Mouse (Mus musculus) heart, embryonic 13.5 days (tissue): ENCODE data around the gene Ptpn14. TPM values are rescaled to one million over a fixed set of nuclear protein-coding genes. Genes with fewer than 3 reads are reported as not detected.

Experiments
- ATAC-seq: fragments of 200-750 bp; cut with Nextera tagmentation; 2 replicates; pipeline ENCODE4 v1.8.0; 2017; ENCODE audit warnings: moderate TSS enrichment; ENCODE audit not compliant: insufficient number of reproducible peaks, low FRiP score, low TSS enrichment; ENCODE audit errors: extremely low read depth
- H3K27ac ChIP-seq: fragments of 300-500 bp; sonication (generic); replicated peaks from 2 replicates; pipeline ENCODE4 v1.5.1; 2015; ENCODE audit warnings: moderate library complexity, mild to moderate bottlenecking, inconsistent platforms
- H3K27me3 ChIP-seq: fragments of 300-500 bp; sonication (generic); replicated peaks from 2 replicates; pipeline ENCODE4 v1.6.1; 2015; ENCODE audit warnings: mild to moderate bottlenecking, inconsistent platforms
- H3K36me3 ChIP-seq: fragments of 300-500 bp; sonication (generic); 2 replicates; pipeline ENCODE4 v1.6.1; 2015; ENCODE audit warnings: mild to moderate bottlenecking, inconsistent platforms
- H3K4me1 ChIP-seq: fragments of 300-500 bp; sonication (generic); 2 replicates; pipeline ENCODE4 v1.6.1; 2015; ENCODE audit warnings: inconsistent platforms
- H3K4me2 ChIP-seq: fragments of 300-500 bp; sonication (generic); 2 replicates; pipeline ENCODE4 v1.6.1; 2015; ENCODE audit warnings: inconsistent platforms, mild to moderate bottlenecking, moderate library complexity
- H3K4me3 ChIP-seq: fragments of 300-500 bp; sonication (generic); 2 replicates; pipeline ENCODE4 v1.5.1; 2015; ENCODE audit warnings: moderate library complexity, mild to moderate bottlenecking, inconsistent platforms
- H3K9ac ChIP-seq: fragments of 300-500 bp; sonication (generic); 2 replicates; pipeline ENCODE4 v1.6.1; 2015; ENCODE audit warnings: inconsistent platforms, mild to moderate bottlenecking, moderate library complexity
- H3K9me3 ChIP-seq: fragments of 300-500 bp; sonication (generic); 2 replicates; pipeline ENCODE4 v1.6.1; 2016; ENCODE audit warnings: inconsistent platforms
- WGBS: fragments of 180-500 bp; shearing (Covaris S2); methylation state at CpG from one replicate; pipeline ENCODE4 v1.1.7; 2015; ENCODE audit warnings: mixed read lengths; 5-methylcytosine and 5-hydroxymethylcytosine counted together
- polyA plus RNA-seq: library from polyadenylated mRNA; unstranded; fragments of >200 nt; fragmentation: Nextera tagmentation; extraction: Ambion mirVana; gene quantifications from 2 replicates; pipeline ENCODE4 v1.2.1, GENCODE M21; 2015

The Ptpn14 gene
- polyA plus RNA-seq, 1 experiment from 2014 or later = 7.6 TPM

DNA sequence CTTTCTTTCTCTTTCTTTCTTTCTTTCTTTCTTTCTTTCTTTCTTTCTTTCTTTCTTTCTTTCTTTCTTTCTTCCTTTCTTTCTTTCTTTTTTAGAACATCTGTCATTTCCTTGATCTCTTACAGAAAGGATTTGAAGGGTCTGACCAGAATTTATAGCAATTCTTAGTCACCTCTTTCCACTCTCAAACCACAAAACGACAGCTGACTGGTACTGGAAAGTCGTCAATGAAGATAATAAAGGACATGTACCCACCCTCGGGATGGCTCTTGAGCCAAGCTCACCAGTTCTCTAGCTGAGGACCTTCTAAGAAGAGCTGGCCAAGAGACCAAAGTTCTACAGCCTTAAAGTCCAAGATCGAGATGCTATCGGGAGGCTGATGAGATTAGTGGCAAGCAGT lies 9.5 kb upstream of the Ptpn14 start:
- peaks cover 7% of the 10 kb centered on the region; the same call in 1 of the 2 replicates for H3K4me1 ChIP-seq
- no peak overlapping the region for H3K9ac ChIP-seq
- no peak overlapping the region for H3K4me2 ChIP-seq
- no peak overlapping the region for H3K4me3 ChIP-seq
- H3K27ac ChIP-seq = no peak overlapping the region
- H3K9me3 ChIP-seq = peaks cover 7% of the 10 kb centered on the region; the same call in 1 of the 2 replicates
- ATAC-seq = no peak
- no peaks in the 10 kb centered on the region for H3K36me3 ChIP-seq
- no peaks in the 10 kb centered on the region for H3K27me3 ChIP-seq
- WGBS = 66% methylated on average over 5 of the region's 5 CpGs

DNA sequence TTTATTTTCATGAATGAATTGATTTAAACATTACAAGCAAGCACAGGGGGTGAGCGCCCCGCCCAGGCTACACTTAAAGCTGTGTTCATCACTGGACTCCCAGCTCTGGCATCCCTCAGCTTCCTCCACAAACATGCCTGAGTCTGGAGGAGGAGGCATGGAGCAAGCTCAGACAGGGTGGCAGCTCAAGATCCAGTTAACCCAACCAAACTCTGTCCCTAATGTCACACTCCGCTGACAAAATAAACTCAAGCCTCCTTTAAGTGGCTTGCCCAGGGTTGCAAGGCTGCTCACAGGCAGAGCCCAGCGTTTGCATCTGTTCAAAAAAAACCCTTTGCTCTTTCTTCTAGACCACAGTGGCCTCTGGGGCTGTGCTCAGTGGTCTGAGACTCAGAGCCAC lies 1.9 kb upstream of the Ptpn14 start:
- Histone ChIP-seq H3K36me3 (no peaks in the 10 kb centered on the region), H3K4me2 (no peak overlapping the region), H3K9ac (0 out of 2 replicates have a peak overlapping the region, but pooled peaks have one; percentile 9), H3K27me3 (no peaks in the 10 kb centered on the region), H3K4me3 (no peak overlapping the region), H3K4me1 (peaks cover 37% of the 10 kb centered on the region), H3K27ac (peak overlapping the region; percentile 94; the same call in 1 of the 2 replicates), H3K9me3 (no peaks in the 10 kb centered on the region)
- 69% methylated on average over 4 of the region's 4 CpGs for WGBS
- no peak for ATAC-seq

DNA sequence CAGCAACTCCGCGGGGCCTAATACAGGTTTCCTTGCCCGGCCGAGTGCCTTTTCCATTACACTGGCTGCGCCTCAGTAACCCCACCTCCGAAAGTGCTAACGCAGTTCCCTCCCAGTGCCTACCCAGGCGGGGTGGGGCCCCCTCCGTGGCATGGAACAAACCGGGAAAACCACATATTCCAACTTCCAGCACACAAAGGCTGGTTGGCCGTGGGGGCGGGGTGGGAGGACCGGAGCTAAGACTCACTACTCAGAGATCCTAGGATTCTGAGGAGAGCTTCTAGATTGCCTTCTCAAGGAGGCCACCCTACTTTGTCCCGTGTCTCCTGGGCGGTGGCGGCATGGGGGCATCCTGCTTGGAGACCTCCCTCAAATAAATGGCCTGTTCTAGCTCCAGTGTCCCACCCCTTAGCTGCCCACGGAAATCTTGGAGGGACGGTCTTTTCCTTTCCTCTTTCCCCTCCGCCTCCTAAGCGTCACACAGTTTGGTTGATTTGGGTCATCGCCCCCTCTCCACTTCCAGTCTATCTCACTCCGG lies 653 bp upstream of the Ptpn14 start:
- 3% methylated on average over 22 of the region's 22 CpGs for WGBS
- Histone ChIP-seq H3K9me3 (no peaks in the 10 kb centered on the region), H3K27me3 (no peaks in the 10 kb centered on the region), H3K27ac (peak overlapping the region; percentile 94), H3K4me1 (peaks cover 50% of the 10 kb centered on the region), H3K4me3 (peak overlapping the region; percentile 81), H3K36me3 (no peaks in the 10 kb centered on the region), H3K4me2 (peak overlapping the region; percentile 73), H3K9ac (peak overlapping the region; percentile 92)
- ATAC-seq = peak; percentile 29

DNA sequence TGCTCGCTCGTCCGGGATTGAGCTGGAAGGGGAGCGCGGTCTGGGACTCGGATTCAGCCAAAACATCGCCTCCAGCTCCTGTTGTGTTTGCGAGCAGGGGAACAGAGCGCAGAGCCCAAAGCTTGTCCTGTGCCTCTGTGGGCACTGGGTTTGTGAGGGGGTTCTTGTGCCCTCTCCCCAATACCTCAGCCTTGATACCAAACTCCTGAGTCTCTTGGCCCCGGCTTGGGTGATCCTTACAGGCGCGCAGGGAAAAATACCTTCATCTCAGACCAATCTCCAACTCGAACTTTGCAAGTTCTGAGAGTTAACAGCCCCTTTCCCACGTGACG lies 682 bp downstream of the Ptpn14 start:
- Histone ChIP-seq H3K27me3 (no peaks in the 10 kb centered on the region), H3K4me1 (peaks cover 53% of the 10 kb centered on the region), H3K9ac (peak overlapping the region; percentile 92), H3K4me3 (peak overlapping the region; percentile 81), H3K4me2 (peak overlapping the region; percentile 73), H3K9me3 (no peaks in the 10 kb centered on the region), H3K36me3 (no peaks in the 10 kb centered on the region), H3K27ac (peak overlapping the region; percentile 94)
- WGBS = under 1% methylated on average over 15 of the region's 15 CpGs
- no peak for ATAC-seq

DNA sequence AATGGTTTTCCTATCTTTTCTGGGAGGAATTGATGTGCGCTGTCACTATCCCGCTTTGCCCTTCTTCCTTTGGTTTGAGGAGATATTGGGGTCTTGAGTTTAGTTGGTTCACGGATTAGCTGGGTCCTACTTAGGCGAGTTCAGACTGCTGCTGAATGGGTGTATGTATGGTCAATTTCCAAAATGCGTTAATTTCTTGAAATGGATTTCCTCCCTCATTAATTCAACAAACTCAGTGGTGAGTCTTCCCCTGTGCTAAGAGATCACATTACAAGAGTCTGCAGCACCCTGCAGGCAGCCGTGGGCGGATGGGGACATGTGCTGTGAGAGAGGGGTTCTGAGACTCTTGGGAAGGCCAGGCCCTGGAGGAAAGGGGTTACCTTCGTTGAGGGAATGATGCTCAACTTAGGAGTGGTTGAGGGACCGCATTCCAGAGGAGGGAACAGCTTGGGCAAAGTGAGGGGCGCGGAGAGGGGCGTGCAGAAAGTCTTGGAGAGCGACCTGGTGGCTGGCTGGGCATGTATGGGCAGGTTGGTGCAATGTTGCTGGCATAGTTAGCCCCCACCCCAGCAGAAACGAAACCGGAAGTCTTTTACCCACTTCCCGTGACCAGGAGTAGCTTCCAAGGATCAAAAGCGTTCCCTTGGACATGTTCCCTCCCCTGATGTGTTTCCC lies 1.2 kb downstream of the Ptpn14 start:
- 8% methylated on average over 17 of the region's 17 CpGs for WGBS
- Histone ChIP-seq H3K4me2 (peak overlapping the region; percentile 73), H3K4me3 (peak overlapping the region; percentile 81), H3K36me3 (no peaks in the 10 kb centered on the region), H3K27ac (peak overlapping the region; percentile 94), H3K9me3 (no peaks in the 10 kb centered on the region), H3K9ac (peak overlapping the region; percentile 92), H3K27me3 (no peaks in the 10 kb centered on the region), H3K4me1 (peaks cover 53% of the 10 kb centered on the region)
- ATAC-seq = no peak

DNA sequence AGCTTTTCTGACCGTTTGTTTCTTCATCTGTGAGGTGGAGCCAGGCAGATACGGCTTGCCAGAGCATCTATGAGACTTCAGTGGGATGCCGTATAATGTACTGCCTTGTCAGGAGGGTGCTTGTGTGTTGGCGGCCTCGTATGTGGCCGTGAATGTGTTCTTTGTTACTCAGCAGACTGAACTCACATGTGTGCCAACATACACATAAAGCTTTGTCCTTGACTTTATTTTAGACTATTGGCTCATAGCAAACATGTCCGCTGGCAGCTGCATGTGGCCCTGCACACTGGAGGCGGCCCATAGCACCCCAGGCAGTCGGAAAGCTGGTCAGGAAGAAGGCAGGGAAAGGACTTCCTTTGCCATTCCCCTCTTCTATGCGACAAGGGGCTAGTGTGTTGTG lies 3.6 kb downstream of the Ptpn14 start:
- Histone ChIP-seq H3K27ac (peak overlapping the region; percentile 62), H3K4me3 (no peak overlapping the region), H3K27me3 (no peaks in the 10 kb centered on the region), H3K4me2 (peak overlapping the region; percentile 73; the same call in 1 of the 2 replicates), H3K9me3 (no peaks in the 10 kb centered on the region), H3K9ac (no peak overlapping the region), H3K4me1 (peaks cover 46% of the 10 kb centered on the region), H3K36me3 (no peaks in the 10 kb centered on the region)
- 61% methylated on average over 10 of the region's 10 CpGs for WGBS
- no peak for ATAC-seq

DNA sequence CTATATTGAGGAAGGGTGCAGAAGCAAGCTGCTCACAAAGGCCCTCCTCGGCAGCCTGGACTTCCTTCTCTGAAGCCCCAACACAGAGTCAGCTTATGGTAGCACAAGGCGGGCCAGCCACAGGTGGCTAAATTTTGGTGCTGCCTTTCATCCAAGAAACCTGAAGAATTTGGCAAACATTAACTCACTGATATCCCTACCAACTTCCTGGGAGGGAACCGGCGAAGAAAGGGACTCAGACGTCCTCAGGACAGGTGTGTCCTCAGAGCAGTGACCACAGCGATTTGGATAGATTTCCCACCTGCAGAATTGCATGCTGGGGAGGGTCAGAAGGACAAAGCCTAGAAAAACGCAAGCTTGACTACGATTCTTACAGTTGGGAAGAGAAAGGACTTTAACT lies 4.1 kb downstream of the Ptpn14 start:
- Histone ChIP-seq H3K27ac (peak overlapping the region; percentile 62), H3K4me2 (peak overlapping the region; percentile 73; the same call in 1 of the 2 replicates)
- whole genome bisulfite sequencing = 71% methylated on average over 8 of the region's 8 CpGs

DNA sequence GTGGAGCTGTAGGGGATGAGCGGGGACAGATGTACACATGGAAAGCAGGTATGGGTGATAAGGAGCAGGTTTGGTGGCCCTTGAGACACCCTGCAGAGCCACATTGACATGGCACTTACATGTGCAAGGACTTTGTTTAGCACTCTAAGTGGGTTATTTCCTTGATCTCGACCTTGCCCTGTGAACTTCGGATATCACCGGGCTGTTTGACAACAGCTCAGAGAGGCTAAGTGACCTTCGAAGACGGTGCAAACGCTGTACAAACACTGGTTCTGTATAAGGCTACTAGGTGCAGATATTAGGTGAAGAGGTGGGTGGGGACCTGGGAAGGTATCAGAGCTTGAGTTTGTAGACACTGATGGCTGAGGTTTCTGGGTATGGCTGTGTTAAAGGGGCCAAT lies 12.0 kb downstream of the Ptpn14 start:
- H3K9ac ChIP-seq = no peak overlapping the region
- no peaks in the 10 kb centered on the region for H3K9me3 ChIP-seq
- H3K27me3 ChIP-seq = no peaks in the 10 kb centered on the region
- no peak overlapping the region for H3K4me2 ChIP-seq
- no peak overlapping the region for H3K27ac ChIP-seq
- ATAC-seq = no peak
- no peak overlapping the region for H3K4me3 ChIP-seq
- peaks cover 4% of the 10 kb centered on the region for H3K36me3 ChIP-seq
- peaks cover 35% of the 10 kb centered on the region for H3K4me1 ChIP-seq
- WGBS = 63% methylated on average over 7 of the region's 7 CpGs

More for the DNA sequence above, 4.1 kb downstream of the Ptpn14 start:
- no peaks in the 10 kb centered on the region for H3K27me3 ChIP-seq
- H3K4me1 ChIP-seq = peaks cover 41% of the 10 kb centered on the region
- no peaks in the 10 kb centered on the region for H3K36me3 ChIP-seq
- no peak overlapping the region for H3K9ac ChIP-seq
- no peak for ATAC-seq
- H3K4me3 ChIP-seq = no peak overlapping the region
- H3K9me3 ChIP-seq = no peaks in the 10 kb centered on the region

DNA sequence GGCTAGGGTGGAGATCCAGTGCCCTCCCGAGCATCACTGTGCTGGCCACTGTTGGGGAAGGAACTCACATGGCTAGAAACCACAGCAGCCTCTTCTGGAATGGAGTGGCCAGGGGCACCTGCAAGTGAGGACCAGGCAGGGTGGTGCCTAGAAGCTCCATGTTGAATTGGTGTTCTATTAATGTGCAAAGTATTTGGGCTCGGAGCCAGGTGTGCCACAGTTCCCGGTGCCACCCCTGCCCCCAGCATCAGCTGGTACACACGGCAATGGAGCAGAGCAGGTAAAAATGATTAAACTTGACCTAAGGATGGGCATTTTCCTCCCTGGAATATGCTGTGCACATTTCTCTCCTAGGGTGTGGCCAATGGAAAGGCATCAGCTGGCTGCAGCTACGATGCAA lies 14.0 kb downstream of the Ptpn14 start:
- ATAC-seq = no peak
- H3K36me3 ChIP-seq = peaks cover 4% of the 10 kb centered on the region
- H3K4me2 ChIP-seq = no peak overlapping the region
- no peaks in the 10 kb centered on the region for H3K27me3 ChIP-seq
- no peak overlapping the region for H3K9ac ChIP-seq
- H3K9me3 ChIP-seq = no peaks in the 10 kb centered on the region
- no peak overlapping the region for H3K27ac ChIP-seq
- H3K4me3 ChIP-seq = no peak overlapping the region
- peaks cover 53% of the 10 kb centered on the region for H3K4me1 ChIP-seq
- WGBS = 82% methylated on average over 5 of the region's 5 CpGs

DNA sequence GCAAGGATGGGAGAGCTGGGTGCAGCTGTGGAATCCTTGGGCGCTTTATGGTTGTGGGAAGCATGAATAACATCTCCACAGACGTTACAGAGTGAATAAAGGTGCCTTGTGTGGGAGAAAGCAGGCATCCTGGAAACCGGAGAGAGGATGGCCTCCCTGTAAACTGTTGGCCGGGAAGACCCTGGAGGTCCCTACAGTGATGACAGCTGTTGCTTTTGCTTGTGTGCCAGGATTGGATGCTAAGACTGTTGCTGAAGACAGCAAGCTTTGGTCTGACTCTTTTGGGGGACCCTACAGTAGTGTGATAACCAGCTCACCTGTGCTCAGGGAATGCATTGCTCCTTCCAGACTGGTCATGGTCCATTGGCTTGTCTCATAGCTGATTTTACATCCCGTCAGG lies 15.1 kb downstream of the Ptpn14 start:
- Histone ChIP-seq H3K27me3 (no peaks in the 10 kb centered on the region), H3K27ac (no peak overlapping the region), H3K4me3 (no peak overlapping the region), H3K4me1 (peaks cover 58% of the 10 kb centered on the region), H3K4me2 (no peak overlapping the region), H3K9me3 (no peaks in the 10 kb centered on the region), H3K9ac (no peak overlapping the region), H3K36me3 (peaks cover under 1% of the 10 kb centered on the region)
- WGBS = 75% methylated on average over 5 of the region's 5 CpGs
- no peak for ATAC-seq

DNA sequence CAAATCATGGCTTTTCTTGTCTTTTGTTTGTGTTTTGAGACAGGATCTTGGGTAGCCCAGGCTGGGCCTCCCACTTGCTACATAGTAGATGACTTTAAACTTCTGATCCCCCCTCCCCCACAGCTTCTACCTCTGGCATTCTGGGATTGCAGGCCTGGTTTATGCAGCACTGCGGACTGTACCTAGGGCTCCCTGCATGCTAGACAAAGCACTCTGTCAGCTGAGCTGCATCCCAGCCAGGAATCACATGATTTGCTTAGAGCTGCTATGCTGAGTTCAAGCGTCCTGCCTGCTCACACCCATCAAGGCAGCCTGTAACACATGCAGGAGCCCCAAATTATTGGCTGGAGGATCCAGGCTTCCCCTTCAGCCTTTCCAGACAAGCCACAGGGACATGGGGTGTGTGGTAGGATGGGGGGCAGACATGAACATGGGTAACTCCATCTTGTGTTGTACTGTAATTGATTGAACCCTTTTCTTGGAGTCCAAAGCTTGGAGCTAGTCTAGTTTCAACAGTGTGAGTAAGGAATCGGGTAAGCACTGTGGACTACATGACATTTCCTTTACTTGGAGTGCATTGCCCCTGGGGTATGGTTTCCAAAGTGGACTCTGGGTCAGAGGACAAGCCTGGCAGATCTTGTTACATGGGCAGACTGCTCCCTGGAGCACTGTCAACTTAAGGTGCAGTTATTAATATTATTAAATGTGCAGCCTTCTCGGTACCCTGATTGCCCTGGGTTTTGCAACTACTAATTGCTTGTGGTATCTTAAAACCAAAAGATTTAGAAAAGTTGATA lies 17.0 kb downstream of the Ptpn14 start:
- Histone ChIP-seq H3K4me1 (peaks cover 54% of the 10 kb centered on the region), H3K4me3 (no peak overlapping the region), H3K36me3 (peaks cover 6% of the 10 kb centered on the region; the same call in 1 of the 2 replicates), H3K9ac (no peak overlapping the region), H3K27ac (peak overlapping the region; percentile 50), H3K4me2 (no peak overlapping the region), H3K27me3 (no peaks in the 10 kb centered on the region), H3K9me3 (no peaks in the 10 kb centered on the region)
- 53% methylated on average over 4 of the region's 4 CpGs for whole genome bisulfite sequencing
- no peak; the same call in 1 of the 2 replicates for ATAC-seq
